Mouse (Mus musculus): ENCODE results near the gene Cnp.

GRCm38 (mm10) chr11:100545746-100546085, 29.0 kb upstream of the Cnp start:
- TF ChIP-seq POLR2A (IDR thresholded peaks at IDR 0.05; ENCODE audit: low read depth, low read length) (no peak), CTCF (IDR thresholded peaks at IDR 0.05; ENCODE audit: extremely low read depth, insufficient read depth, insufficient read length, insufficient replicate concordance) (no peak)

Measured in spleen, adult 2 months (tissue).